Mouse (Mus musculus) lung, adult 2 months (tissue): ENCODE measurements around the gene E030025P04Rik.

Experiments used
- CTCF ChIP-seq: fragments of 200-500 bp; IDR thresholded peaks from 2 replicates; pipeline ENCODE4 v1.5.1; 2011; ENCODE audit warnings: mild to moderate bottlenecking, low read length, control low read depth; ENCODE audit not compliant: insufficient read depth
- POLR2A ChIP-seq: fragments of 200-500 bp; IDR thresholded peaks from 2 replicates; pipeline ENCODE4 v1.6.1; 2011; ENCODE audit warnings: low read depth, mild to moderate bottlenecking, control low read depth, low read length, borderline replicate concordance; ENCODE audit errors: extremely low read depth

DNA sequence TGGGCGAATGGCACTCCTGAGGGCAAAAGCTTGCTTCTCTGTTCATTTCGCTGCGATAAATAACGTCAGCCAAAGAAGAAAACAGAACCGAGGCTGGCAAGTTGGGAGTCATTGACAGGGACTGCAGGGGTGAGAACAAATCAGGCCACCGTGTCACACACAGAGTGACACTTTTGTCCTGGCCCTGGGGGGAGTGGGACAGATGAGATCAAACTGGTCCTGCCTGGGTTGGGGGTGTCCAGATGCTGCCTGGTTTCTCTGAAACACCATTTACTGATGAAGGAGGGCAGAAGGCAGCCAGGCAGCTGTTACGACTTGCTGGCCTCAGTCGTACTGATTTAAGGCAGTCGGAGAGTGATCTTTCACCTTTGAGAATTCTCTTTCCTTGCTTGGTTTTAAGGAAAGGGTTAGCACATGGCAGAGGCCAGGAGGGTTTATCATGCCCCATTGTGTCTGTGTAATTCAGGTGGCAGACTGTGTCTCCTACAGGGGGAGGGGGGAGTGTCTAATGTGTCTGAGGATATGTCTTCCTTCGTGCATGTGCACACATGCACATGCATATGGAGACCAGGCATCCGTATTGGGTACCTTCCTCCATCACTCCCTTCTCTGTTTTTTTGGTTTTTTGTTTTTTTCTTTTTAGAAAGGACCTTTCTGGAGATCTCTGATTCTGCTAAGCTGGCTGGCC is 36.5 kb downstream of the E030025P04Rik start:
- TF ChIP-seq CTCF (no peak), POLR2A (no peak)
